Mouse (Mus musculus) midbrain, embryonic 12.5 days (tissue): Measurements from ENCODE around the gene Prpsap1. TPM values are rescaled to one million over a fixed set of nuclear protein-coding genes. Genes with fewer than 3 reads are reported as not detected.
A peak's percentile ranks its signal among the peaks of the same experiment; 100 is the strongest.

Experiments used
- ATAC-seq: fragments of 200-750 bp; cut with Nextera tagmentation; 2 replicates; pipeline ENCODE4 v1.8.0; 2017; ENCODE audit warnings: low read depth, moderate TSS enrichment, moderate library complexity; ENCODE audit not compliant: low FRiP score
- H3K27ac ChIP-seq: fragments of 300-500 bp; sonication (generic); replicated peaks from 2 replicates; pipeline ENCODE4 v1.5.1; 2016; ENCODE audit warnings: mild to moderate bottlenecking
- H3K27me3 ChIP-seq: fragments of 300-500 bp; sonication (generic); 2 replicates; pipeline ENCODE4 v1.6.1; 2016; ENCODE audit warnings: mild to moderate bottlenecking
- H3K36me3 ChIP-seq: fragments of 300-500 bp; sonication (generic); 2 replicates; pipeline ENCODE4 v1.6.1; 2016
- H3K4me1 ChIP-seq: fragments of 300-500 bp; sonication (generic); 2 replicates; pipeline ENCODE4 v1.6.1; 2016
- H3K4me2 ChIP-seq: fragments of 300-500 bp; sonication (generic); replicated peaks from 2 replicates; pipeline ENCODE4 v1.6.1; 2016; ENCODE audit warnings: mild to moderate bottlenecking, moderate library complexity
- H3K4me3 ChIP-seq: fragments of 300-500 bp; sonication (generic); 2 replicates; pipeline ENCODE4 v1.5.1; 2016; ENCODE audit warnings: mild to moderate bottlenecking
- H3K9ac ChIP-seq: fragments of 300-500 bp; sonication (generic); replicated peaks from 2 replicates; pipeline ENCODE4 v1.6.1; 2016; ENCODE audit warnings: mild to moderate bottlenecking, moderate library complexity
- H3K9me3 ChIP-seq: fragments of 300-500 bp; sonication (generic); 2 replicates; pipeline ENCODE4 v1.6.1; 2016; ENCODE audit warnings: mild to moderate bottlenecking
- WGBS: fragments of 180-500 bp; shearing (Covaris S2); methylation state at CpG from one replicate; pipeline ENCODE4 v1.1.7; 2016; 5-methylcytosine and 5-hydroxymethylcytosine counted together
- polyA plus RNA-seq: library from polyadenylated mRNA; unstranded; fragments of >200 nt; fragmentation: Nextera tagmentation; extraction: Ambion mirVana; gene quantifications from 2 replicates; pipeline ENCODE4 v1.2.1, GENCODE M21; 2016

Prpsap1 gene
- polyA plus RNA-seq, 1 experiment from 2014 or later, result 183 TPM

GRCm38 (mm10) chr11:116512987-116513386 lies 19.0 kb upstream of the Prpsap1 start:
- H3K36me3 ChIP-seq, result no peaks in the 10 kb centered on the region
- no peak overlapping the region for H3K9ac ChIP-seq
- no peak for ATAC-seq

GRCm38 (mm10) chr11:116512154-116512553 lies 18.2 kb upstream of the Prpsap1 start:
- no peaks in the 10 kb centered on the region for H3K36me3 ChIP-seq
- WGBS, result 93% methylated on average over 7 of the region's 7 CpGs
- peaks cover 6% of the 10 kb centered on the region; the same call in 1 of the 2 replicates for H3K4me1 ChIP-seq
- H3K4me2 ChIP-seq, result no peak overlapping the region
- H3K27me3 ChIP-seq, result peaks cover 14% of the 10 kb centered on the region
- H3K9ac ChIP-seq, result no peak overlapping the region
- H3K27ac ChIP-seq, result no peak overlapping the region
- H3K9me3 ChIP-seq, result no peaks in the 10 kb centered on the region
- ATAC-seq, result no peak
- no peak overlapping the region for H3K4me3 ChIP-seq

More at GRCm38 (mm10) chr11:116512987-116513386, 19.0 kb upstream of the Prpsap1 start:
- 82% methylated on average over 6 of the region's 6 CpGs for WGBS
- no peak overlapping the region for H3K27ac ChIP-seq
- peaks cover 6% of the 10 kb centered on the region; the same call in 1 of the 2 replicates for H3K4me1 ChIP-seq
- H3K9me3 ChIP-seq, result no peaks in the 10 kb centered on the region
- H3K4me3 ChIP-seq, result no peak overlapping the region
- no peak overlapping the region for H3K4me2 ChIP-seq
- H3K27me3 ChIP-seq, result peaks cover 18% of the 10 kb centered on the region

- Histone ChIP-seq H3K4me3 (no peak overlapping the region), H3K4me2 (no peak overlapping the region), H3K4me1 (peaks cover 6% of the 10 kb centered on the region; the same call in 1 of the 2 replicates), H3K9me3 (no peaks in the 10 kb centered on the region), H3K36me3 (no peaks in the 10 kb centered on the region), H3K9ac (no peak overlapping the region), H3K27me3 (peaks cover 14% of the 10 kb centered on the region), H3K27ac (no peak overlapping the region)
- 68% methylated on average over 7 of the region's 7 CpGs for WGBS
- no peak for ATAC-seq
These were observed 17.4 kb upstream of the Prpsap1 start for GRCm38 (mm10) chr11:116511301-116511868.

- no peak for ATAC-seq
- Histone ChIP-seq H3K36me3 (no peaks in the 10 kb centered on the region), H3K4me1 (no peaks in the 10 kb centered on the region), H3K27ac (no peak overlapping the region), H3K4me2 (no peak overlapping the region), H3K9me3 (no peaks in the 10 kb centered on the region), H3K4me3 (no peak overlapping the region), H3K27me3 (0 out of 2 replicates have a peak, but pooled peaks cover 3% of the 10 kb centered on the region), H3K9ac (no peak overlapping the region)
- 66% methylated on average over 2 of the region's 2 CpGs for WGBS
These were observed 14.7 kb upstream of the Prpsap1 start for GRCm38 (mm10) chr11:116508689-116509088.

- no peaks in the 10 kb centered on the region for H3K27me3 ChIP-seq
- no peak for ATAC-seq
- H3K9ac ChIP-seq, result no peak overlapping the region
- no peaks in the 10 kb centered on the region for H3K36me3 ChIP-seq
- no peak overlapping the region for H3K4me3 ChIP-seq
- H3K27ac ChIP-seq, result no peak overlapping the region
- no peak overlapping the region for H3K4me2 ChIP-seq
- WGBS, result 83% methylated on average over 17 of the region's 17 CpGs
- H3K4me1 ChIP-seq, result 0 out of 2 replicates have a peak, but pooled peaks cover 2% of the 10 kb centered on the region
- no peaks in the 10 kb centered on the region for H3K9me3 ChIP-seq
These were observed 12.3 kb upstream of the Prpsap1 start for GRCm38 (mm10) chr11:116506151-116506875.

- 76% methylated on average over 5 of the region's 5 CpGs for WGBS
- Histone ChIP-seq H3K4me3 (no peak overlapping the region), H3K4me1 (0 out of 2 replicates have a peak, but pooled peaks cover 5% of the 10 kb centered on the region), H3K9me3 (no peaks in the 10 kb centered on the region), H3K27ac (no peak overlapping the region), H3K36me3 (no peaks in the 10 kb centered on the region), H3K4me2 (no peak overlapping the region), H3K9ac (no peak overlapping the region), H3K27me3 (no peaks in the 10 kb centered on the region)
- no peak for ATAC-seq
These were observed 11.6 kb upstream of the Prpsap1 start for GRCm38 (mm10) chr11:116505573-116505972.

GRCm38 (mm10) chr11:116504516-116504915 lies 10.5 kb upstream of the Prpsap1 start:
- Histone ChIP-seq H3K9me3 (no peaks in the 10 kb centered on the region), H3K4me1 (0 out of 2 replicates have a peak, but pooled peaks cover 5% of the 10 kb centered on the region), H3K27ac (no peak overlapping the region), H3K27me3 (no peaks in the 10 kb centered on the region), H3K4me2 (no peak overlapping the region), H3K36me3 (no peaks in the 10 kb centered on the region), H3K4me3 (no peak overlapping the region), H3K9ac (no peak overlapping the region)
- no peak for ATAC-seq
- WGBS, result 92% methylated on average over 17 of the region's 17 CpGs

GRCm38 (mm10) chr11:116501005-116501746 lies 7.2 kb upstream of the Prpsap1 start:
- WGBS, result 32% methylated on average over 7 of the region's 7 CpGs
- Histone ChIP-seq H3K4me1 (0 out of 2 replicates have a peak, but pooled peaks cover 5% of the 10 kb centered on the region), H3K9me3 (0 out of 2 replicates have a peak, but pooled peaks cover 4% of the 10 kb centered on the region), H3K9ac (no peak overlapping the region), H3K36me3 (no peaks in the 10 kb centered on the region), H3K27ac (no peak overlapping the region), H3K27me3 (no peaks in the 10 kb centered on the region), H3K4me3 (no peak overlapping the region), H3K4me2 (no peak overlapping the region)
- ATAC-seq, result no peak

GRCm38 (mm10) chr11:116499018-116499417 lies 5.0 kb upstream of the Prpsap1 start:
- H3K4me1 ChIP-seq, result 0 out of 2 replicates have a peak, but pooled peaks cover 7% of the 10 kb centered on the region
- H3K27ac ChIP-seq, result no peak overlapping the region
- no peak overlapping the region for H3K4me3 ChIP-seq
- no peak for ATAC-seq
- peak overlapping the region; percentile 46; the same call in 1 of the 2 replicates for H3K4me2 ChIP-seq
- no peaks in the 10 kb centered on the region for H3K27me3 ChIP-seq
- no peaks in the 10 kb centered on the region for H3K36me3 ChIP-seq
- H3K9ac ChIP-seq, result no peak overlapping the region
- WGBS, result 36% methylated on average over 6 of the region's 6 CpGs
- 0 out of 2 replicates have a peak, but pooled peaks cover 4% of the 10 kb centered on the region for H3K9me3 ChIP-seq

- H3K27me3 ChIP-seq, result no peaks in the 10 kb centered on the region
- 25% methylated on average over 33 of the region's 34 CpGs for WGBS
- H3K36me3 ChIP-seq, result no peaks in the 10 kb centered on the region
- no peak overlapping the region for H3K27ac ChIP-seq
- H3K9me3 ChIP-seq, result 0 out of 2 replicates have a peak, but pooled peaks cover 4% of the 10 kb centered on the region
- peak overlapping the region; percentile 46 for H3K4me2 ChIP-seq
- 0 out of 2 replicates have a peak overlapping the region, but pooled peaks have one; percentile 43 for H3K9ac ChIP-seq
- no peak for ATAC-seq
- 0 out of 2 replicates have a peak, but pooled peaks cover 7% of the 10 kb centered on the region for H3K4me1 ChIP-seq
- H3K4me3 ChIP-seq, result peak overlapping the region; percentile 15; the same call in 1 of the 2 replicates
These were observed 4.6 kb upstream of the Prpsap1 start for GRCm38 (mm10) chr11:116498596-116498995.

GRCm38 (mm10) chr11:116497313-116497712 lies 3.3 kb upstream of the Prpsap1 start:
- no peak overlapping the region for H3K4me3 ChIP-seq
- no peak overlapping the region for H3K27ac ChIP-seq
- H3K9ac ChIP-seq, result no peak overlapping the region
- 0 out of 2 replicates have a peak, but pooled peaks cover 7% of the 10 kb centered on the region for H3K4me1 ChIP-seq
- no peaks in the 10 kb centered on the region; the same call in 1 of the 2 replicates for H3K27me3 ChIP-seq
- 91% methylated on average over 4 of the region's 4 CpGs for WGBS
- H3K9me3 ChIP-seq, result 0 out of 2 replicates have a peak, but pooled peaks cover 4% of the 10 kb centered on the region
- H3K4me2 ChIP-seq, result no peak overlapping the region
- no peak for ATAC-seq
- H3K36me3 ChIP-seq, result no peaks in the 10 kb centered on the region
